Mouse (Mus musculus) heart, embryonic 10.5 days (tissue): Measurements from ENCODE around the gene Ttc39b. TPM values are rescaled to one million over a fixed set of nuclear protein-coding genes. Genes with fewer than 3 reads are reported as not detected.

Experiments used
- DNase-seq: peaks from one replicate; pipeline ENCODE4 v3.0.0-alpha.2; 2017; ENCODE audit warnings: low spot score
- H3K27ac ChIP-seq: fragments of 300-500 bp; sonication (generic); 2 replicates; pipeline ENCODE4 v1.5.1; 2016; ENCODE audit warnings: mild to moderate bottlenecking
- H3K27me3 ChIP-seq: fragments of 300-500 bp; sonication (generic); 2 replicates; pipeline ENCODE4 v1.6.1; 2016; ENCODE audit warnings: mild to moderate bottlenecking; ENCODE audit not compliant: poor library complexity, insufficient read depth, severe bottlenecking
- H3K36me3 ChIP-seq: fragments of 300-500 bp; sonication (generic); 2 replicates; pipeline ENCODE4 v1.6.1; 2016; ENCODE audit warnings: mild to moderate bottlenecking, moderate library complexity
- H3K4me1 ChIP-seq: fragments of 300-500 bp; sonication (generic); 2 replicates; pipeline ENCODE4 v1.6.1; 2016; ENCODE audit warnings: mild to moderate bottlenecking
- H3K4me3 ChIP-seq: fragments of 300-500 bp; sonication (generic); 2 replicates; pipeline ENCODE4 v1.5.1; 2016; ENCODE audit warnings: mild to moderate bottlenecking, moderate library complexity
- H3K9me3 ChIP-seq: fragments of 300-500 bp; sonication (generic); 2 replicates; pipeline ENCODE4 v1.6.1; 2016; ENCODE audit warnings: mild to moderate bottlenecking, moderate library complexity
- WGBS: fragments of 180-500 bp; shearing (Covaris S2); methylation state at CpG from one replicate; pipeline ENCODE4 v1.1.7; 2016; 5-methylcytosine and 5-hydroxymethylcytosine counted together
- polyA plus RNA-seq: library from polyadenylated mRNA; unstranded; fragments of >200 nt; fragmentation: Nextera tagmentation; extraction: Ambion mirVana; gene quantifications from 2 replicates; pipeline ENCODE4 v1.2.1, GENCODE M21; 2016

Gene Ttc39b
- polyA plus RNA-seq, 1 experiment from 2014 or later: 3.1 TPM

- DNase-seq: peak; percentile 36
- Histone ChIP-seq H3K27me3 (no peaks in the 10 kb centered on the region), H3K36me3 (no peaks in the 10 kb centered on the region), H3K4me3 (no peak overlapping the region), H3K4me1 (0 out of 2 replicates have a peak, but pooled peaks cover 5% of the 10 kb centered on the region), H3K9me3 (no peaks in the 10 kb centered on the region), H3K27ac (no peak overlapping the region)
- 63% methylated on average over 8 of the region's 8 CpGs for WGBS
Observed at GRCm38 (mm10) chr4:83182178-83183068, 141.6 kb downstream of the Ttc39b start.

- Histone ChIP-seq H3K27ac (no peak overlapping the region), H3K4me1 (peaks cover 19% of the 10 kb centered on the region; the same call in 1 of the 2 replicates), H3K4me3 (no peak overlapping the region), H3K36me3 (no peaks in the 10 kb centered on the region), H3K27me3 (no peaks in the 10 kb centered on the region), H3K9me3 (no peaks in the 10 kb centered on the region)
- peak; percentile 61 for DNase-seq
- WGBS: 82% methylated on average over 2 of the region's 2 CpGs
Observed at GRCm38 (mm10) chr4:83177471-83177870, 146.6 kb downstream of the Ttc39b start.

- 56% methylated on average over 8 of the region's 8 CpGs for WGBS
- peak; percentile 36 for DNase-seq
- Histone ChIP-seq H3K9me3 (no peaks in the 10 kb centered on the region), H3K27ac (no peak overlapping the region), H3K4me1 (peaks cover 15% of the 10 kb centered on the region; the same call in 1 of the 2 replicates), H3K36me3 (no peaks in the 10 kb centered on the region), H3K27me3 (no peaks in the 10 kb centered on the region), H3K4me3 (no peak overlapping the region)
Observed at GRCm38 (mm10) chr4:83174946-83175345, 149.1 kb downstream of the Ttc39b start.

GRCm38 (mm10) chr4:83172278-83172677 lies 151.8 kb downstream of the Ttc39b start:
- peak; percentile 14 for DNase-seq
- no peak overlapping the region for H3K27ac ChIP-seq
- H3K4me3 ChIP-seq: no peak overlapping the region
- no peaks in the 10 kb centered on the region for H3K36me3 ChIP-seq
- 88% methylated on average over 3 of the region's 3 CpGs for WGBS
- no peaks in the 10 kb centered on the region for H3K27me3 ChIP-seq
- H3K9me3 ChIP-seq: no peaks in the 10 kb centered on the region
- H3K4me1 ChIP-seq: peaks cover 15% of the 10 kb centered on the region; the same call in 1 of the 2 replicates

- no peaks in the 10 kb centered on the region for H3K9me3 ChIP-seq
- H3K27me3 ChIP-seq: no peaks in the 10 kb centered on the region
- peak; percentile 71 for DNase-seq
- 63% methylated on average over 9 of the region's 9 CpGs for WGBS
- H3K4me3 ChIP-seq: no peak overlapping the region
- peak overlapping the region; percentile 18; the same call in 1 of the 2 replicates for H3K27ac ChIP-seq
- H3K4me1 ChIP-seq: peaks cover 15% of the 10 kb centered on the region; the same call in 1 of the 2 replicates
- no peaks in the 10 kb centered on the region for H3K36me3 ChIP-seq
Observed at GRCm38 (mm10) chr4:83170741-83171140, 153.3 kb downstream of the Ttc39b start.

Other genes with a start within 250 kb of the Ttc39b start
- gene Snapc3, start 93.5 kb upstream of the Ttc39b start, polyA plus RNA-seq: 34.9 and 43.6 TPM in 2 replicates
- gene Psip1, start 162.2 kb upstream of the Ttc39b start, polyA plus RNA-seq: 96.6 and 148 TPM in 2 replicates
- gene Ccdc171, start 201.3 kb upstream of the Ttc39b start, polyA plus RNA-seq: 3.3 and 4.0 TPM in 2 replicates